Mouse (Mus musculus) embryo, embryonic 11 days (tissue): ENCODE data around the gene Fkbp9.
"Not testable (repeated sequence)": the region's sequence is repeated elsewhere in the genome, so short reads cannot be mapped to it uniquely, and the experiment has no call there.

Experiments used
- DNase-seq: peaks from one replicate; pipeline ENCODE4 v3.0.0-alpha.2; 2015

Fkbp9 gene

GRCm38 (mm10) chr6:56843229-56843628 lies 11.4 kb downstream of the Fkbp9 start:
- no peak for DNase-seq

- DNase-seq = no peak
Measured at GRCm38 (mm10) chr6:56844365-56844764, 12.5 kb downstream of the Fkbp9 start.

- no peak for DNase-seq
Measured at GRCm38 (mm10) chr6:56848974-56849373, 17.1 kb downstream of the Fkbp9 start.

GRCm38 (mm10) chr6:56850315-56850714 lies 18.5 kb downstream of the Fkbp9 start:
- DNase-seq = peak; percentile 13

- DNase-seq = no peak
Measured at GRCm38 (mm10) chr6:56854803-56855202, 22.9 kb downstream of the Fkbp9 start.

GRCm38 (mm10) chr6:56856748-56857147 lies 24.9 kb downstream of the Fkbp9 start:
- peak; percentile 20 for DNase-seq

GRCm38 (mm10) chr6:56860205-56860848 lies 28.5 kb downstream of the Fkbp9 start:
- DNase-seq = no peak

GRCm38 (mm10) chr6:56866899-56867298 lies 35.0 kb downstream of the Fkbp9 start:
- DNase-seq = not testable (repeated sequence)

- DNase-seq = no peak
Measured at GRCm38 (mm10) chr6:56868565-56868964, 36.7 kb downstream of the Fkbp9 start.

- no peak for DNase-seq
Measured at GRCm38 (mm10) chr6:56870027-56870426, 38.2 kb downstream of the Fkbp9 start.

- DNase-seq = no peak
Measured at GRCm38 (mm10) chr6:56876870-56877269, 45.0 kb downstream of the Fkbp9 start.

- DNase-seq = no peak
Measured at GRCm38 (mm10) chr6:56877985-56878384, 46.1 kb downstream of the Fkbp9 start.

GRCm38 (mm10) chr6:56879352-56879955 lies 47.6 kb downstream of the Fkbp9 start:
- DNase-seq = no peak

GRCm38 (mm10) chr6:56888561-56888960 lies 56.7 kb downstream of the Fkbp9 start:
- DNase-seq = no peak

GRCm38 (mm10) chr6:56890762-56891161 lies 58.9 kb downstream of the Fkbp9 start:
- no peak for DNase-seq

GRCm38 (mm10) chr6:56899601-56900000 lies 67.7 kb downstream of the Fkbp9 start:
- DNase-seq = no peak

- DNase-seq = no peak
Measured at GRCm38 (mm10) chr6:56901336-56901735, 69.5 kb downstream of the Fkbp9 start.

GRCm38 (mm10) chr6:56901824-56902386 lies 70.0 kb downstream of the Fkbp9 start:
- DNase-seq = peak; percentile 34

- DNase-seq = no peak
Measured at GRCm38 (mm10) chr6:56902606-56903520, 71.0 kb downstream of the Fkbp9 start.

GRCm38 (mm10) chr6:56903831-56904230 lies 72.0 kb downstream of the Fkbp9 start:
- no peak for DNase-seq

GRCm38 (mm10) chr6:56904330-56904729 lies 72.5 kb downstream of the Fkbp9 start:
- DNase-seq = no peak

GRCm38 (mm10) chr6:56904982-56905381 lies 73.1 kb downstream of the Fkbp9 start:
- DNase-seq = no peak

GRCm38 (mm10) chr6:56905486-56905885 lies 73.6 kb downstream of the Fkbp9 start:
- no peak for DNase-seq
